Mouse (Mus musculus): ENCODE data around the gene Mllt1. TPM values are rescaled to one million over a fixed set of nuclear protein-coding genes. Genes with fewer than 3 reads are reported as not detected.
A peak's percentile ranks its signal among the peaks of the same experiment; 100 is the strongest.
"Not testable (repeated sequence)": the region's sequence is repeated elsewhere in the genome, so short reads cannot be mapped to it uniquely, and the experiment has no call there.

The Mllt1 gene
- polyA plus RNA-seq, 1 experiment from 2014 or later = 90.2 TPM

- H3K9me3 ChIP-seq (replicated peaks) = no peaks in the 10 kb centered on the region
- peaks cover 20% of the 10 kb centered on the region for H3K4me1 ChIP-seq
- H3K36me3 ChIP-seq = peaks cover 92% of the 10 kb centered on the region
- no peak for DNase-seq (ENCODE audit: low spot score)
- H3K27me3 ChIP-seq (ENCODE audit: low read depth, poor library complexity, severe bottlenecking) = no peaks in the 10 kb centered on the region
- H3K4me3 ChIP-seq = no peak overlapping the region
- no peak overlapping the region for H3K27ac ChIP-seq
Measured at GRCm38 (mm10) chr17:56929101-56929500, 6.1 kb downstream of the Mllt1 start.

DNA sequence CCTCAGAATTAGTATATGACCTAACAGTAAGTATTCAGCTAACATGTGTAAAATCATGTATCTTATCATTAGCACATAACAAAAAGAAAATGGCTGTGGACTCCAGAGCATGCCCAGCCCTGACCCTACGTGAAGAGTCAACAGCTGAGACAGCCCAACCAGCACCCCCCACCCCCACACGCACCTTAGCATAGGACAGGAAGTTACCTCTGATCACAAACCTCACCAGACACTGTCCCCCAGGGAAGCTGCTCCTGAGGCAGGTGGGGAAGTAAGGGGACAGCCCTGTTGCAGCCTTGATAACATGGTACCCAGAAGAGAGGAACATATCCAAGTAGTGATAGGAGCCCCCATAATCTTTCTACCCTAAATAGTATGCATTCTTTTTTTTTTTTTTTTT lies 9.2 kb downstream of the Mllt1 start:
- WGBS = 95% methylated on average over 2 of the region's 2 CpGs
- Histone ChIP-seq H3K4me1 (no peaks in the 10 kb centered on the region), H3K9me3 (replicated peaks) (no peaks in the 10 kb centered on the region), H3K27ac (no peak overlapping the region), H3K27me3 (ENCODE audit: low read depth, poor library complexity, severe bottlenecking) (no peaks in the 10 kb centered on the region), H3K36me3 (peaks cover 97% of the 10 kb centered on the region), H3K4me3 (no peak overlapping the region)
- no peak for DNase-seq (ENCODE audit: low spot score)

DNA sequence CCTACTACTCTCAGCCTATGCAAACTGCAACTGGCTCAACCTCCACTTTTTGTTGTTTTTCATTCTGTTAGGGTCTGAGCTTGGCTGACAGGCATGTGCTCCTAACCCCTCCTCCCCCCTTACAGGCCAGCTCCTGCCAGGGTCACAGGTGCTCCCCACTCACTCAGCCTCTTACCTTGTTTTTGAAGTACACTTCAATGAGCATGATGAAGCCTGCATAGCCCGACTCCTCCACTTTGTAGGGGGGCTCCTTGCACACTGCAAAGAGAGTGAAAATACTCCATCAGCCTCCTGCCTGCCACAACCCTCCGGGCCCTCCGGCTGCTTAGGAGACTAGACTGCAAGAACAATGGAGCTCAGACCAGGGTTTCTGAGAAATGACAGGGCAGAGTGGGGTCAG lies 15.5 kb downstream of the Mllt1 start:
- Histone ChIP-seq H3K4me3 (no peak overlapping the region), H3K4me1 (no peaks in the 10 kb centered on the region), H3K27me3 (ENCODE audit: low read depth, poor library complexity, severe bottlenecking) (no peaks in the 10 kb centered on the region), H3K27ac (no peak overlapping the region), H3K36me3 (peaks cover 97% of the 10 kb centered on the region), H3K9me3 (replicated peaks) (no peaks in the 10 kb centered on the region)
- 95% methylated on average over 3 of the region's 3 CpGs for WGBS
- no peak for DNase-seq (ENCODE audit: low spot score)

- H3K27ac ChIP-seq = no peak overlapping the region
- DNase-seq (ENCODE audit: low spot score) = no peak
- WGBS = 97% methylated on average over 2 of the region's 2 CpGs
- no peaks in the 10 kb centered on the region for H3K4me1 ChIP-seq
- no peak overlapping the region for H3K4me3 ChIP-seq
- peaks cover 97% of the 10 kb centered on the region for H3K36me3 ChIP-seq
- no peaks in the 10 kb centered on the region for H3K9me3 ChIP-seq (replicated peaks)
- H3K27me3 ChIP-seq (ENCODE audit: low read depth, poor library complexity, severe bottlenecking) = no peaks in the 10 kb centered on the region
Measured at GRCm38 (mm10) chr17:56917166-56917565, 18.0 kb downstream of the Mllt1 start.

GRCm38 (mm10) chr17:56913444-56913843 lies 21.8 kb downstream of the Mllt1 start:
- Histone ChIP-seq H3K4me3 (no peak overlapping the region), H3K27me3 (ENCODE audit: low read depth, poor library complexity, severe bottlenecking) (no peaks in the 10 kb centered on the region), H3K27ac (no peak overlapping the region), H3K9me3 (replicated peaks) (no peaks in the 10 kb centered on the region), H3K36me3 (peaks cover 97% of the 10 kb centered on the region), H3K4me1 (no peaks in the 10 kb centered on the region)
- no peak for DNase-seq (ENCODE audit: low spot score)

DNA sequence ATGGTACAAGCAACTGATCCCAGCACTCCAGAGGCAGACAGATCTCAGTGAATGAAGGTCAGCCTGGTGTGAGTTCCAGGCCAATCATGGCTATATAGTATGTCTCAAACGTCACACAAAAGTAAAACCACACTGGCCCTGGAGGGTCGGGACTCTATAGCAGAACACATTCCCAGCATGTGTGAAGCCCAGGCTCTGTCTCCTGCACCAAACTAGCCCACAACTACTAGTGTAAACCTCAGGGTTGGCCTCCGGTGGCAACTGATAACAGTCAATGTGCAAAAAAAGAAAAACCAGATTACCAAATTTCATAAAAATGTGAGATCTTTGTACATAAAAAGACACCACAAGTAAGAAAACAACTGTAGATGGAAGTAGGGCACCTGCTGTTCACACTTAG lies 22.2 kb downstream of the Mllt1 start:
- Histone ChIP-seq H3K4me1 (no peaks in the 10 kb centered on the region), H3K9me3 (replicated peaks) (no peaks in the 10 kb centered on the region), H3K27me3 (ENCODE audit: low read depth, poor library complexity, severe bottlenecking) (no peaks in the 10 kb centered on the region), H3K27ac (no peak overlapping the region), H3K4me3 (no peak overlapping the region), H3K36me3 (peaks cover 98% of the 10 kb centered on the region)
- WGBS = over 99% methylated on average over 3 of the region's 3 CpGs
- DNase-seq (ENCODE audit: low spot score) = no peak

DNA sequence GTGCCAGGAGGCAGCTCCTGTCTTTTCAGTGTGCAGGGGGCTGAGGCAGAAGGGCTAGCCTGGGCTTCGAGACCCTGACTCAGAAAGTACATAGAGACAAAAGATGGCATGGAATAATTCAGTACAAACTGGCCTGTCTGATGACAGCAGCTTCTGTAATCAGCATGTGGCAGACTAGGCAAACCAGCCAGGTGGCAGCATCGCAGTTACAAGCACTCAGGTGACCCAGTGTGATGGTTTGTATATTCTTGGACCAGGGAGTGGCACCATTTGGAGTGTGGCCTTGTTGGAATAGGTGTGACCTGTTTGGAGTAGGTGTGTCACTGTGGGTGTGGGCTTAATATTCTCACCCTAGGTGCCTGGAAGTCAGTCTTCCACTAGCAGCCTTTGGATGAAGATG lies 25.5 kb downstream of the Mllt1 start:
- peaks cover 100% of the 10 kb centered on the region for H3K36me3 ChIP-seq
- not testable (repeated sequence) for DNase-seq (ENCODE audit: low spot score); H3K4me3 ChIP-seq; H3K9me3 ChIP-seq (replicated peaks); H3K4me1 ChIP-seq; H3K27ac ChIP-seq; H3K27me3 ChIP-seq (ENCODE audit: low read depth, poor library complexity, severe bottlenecking)
- WGBS = 97% methylated on average over 2 of the region's 2 CpGs

- no peaks in the 10 kb centered on the region for H3K27me3 ChIP-seq (ENCODE audit: low read depth, poor library complexity, severe bottlenecking)
- no peaks in the 10 kb centered on the region for H3K9me3 ChIP-seq (replicated peaks)
- no peak overlapping the region for H3K4me3 ChIP-seq
- peaks cover 100% of the 10 kb centered on the region for H3K36me3 ChIP-seq
- H3K4me1 ChIP-seq = no peaks in the 10 kb centered on the region
- no peak overlapping the region for H3K27ac ChIP-seq
- WGBS = 81% methylated on average over 9 of the region's 9 CpGs
- DNase-seq (ENCODE audit: low spot score) = no peak
Measured at GRCm38 (mm10) chr17:56907887-56908286, 27.3 kb downstream of the Mllt1 start.

- peaks cover 100% of the 10 kb centered on the region for H3K36me3 ChIP-seq
- no peaks in the 10 kb centered on the region for H3K27me3 ChIP-seq (ENCODE audit: low read depth, poor library complexity, severe bottlenecking)
- H3K27ac ChIP-seq = no peak overlapping the region
- H3K9me3 ChIP-seq (replicated peaks) = no peaks in the 10 kb centered on the region
- no peak for DNase-seq (ENCODE audit: low spot score)
- no peaks in the 10 kb centered on the region for H3K4me1 ChIP-seq
- no peak overlapping the region for H3K4me3 ChIP-seq
- WGBS = 93% methylated on average over 5 of the region's 5 CpGs
Measured at GRCm38 (mm10) chr17:56907096-56907495, 28.1 kb downstream of the Mllt1 start.

GRCm38 (mm10) chr17:56906166-56906565 lies 29.0 kb downstream of the Mllt1 start:
- no peak overlapping the region for H3K4me3 ChIP-seq
- H3K27ac ChIP-seq = no peak overlapping the region
- 91% methylated on average over 3 of the region's 3 CpGs for WGBS
- peaks cover 100% of the 10 kb centered on the region for H3K36me3 ChIP-seq
- no peaks in the 10 kb centered on the region for H3K4me1 ChIP-seq
- no peaks in the 10 kb centered on the region for H3K9me3 ChIP-seq (replicated peaks)
- H3K27me3 ChIP-seq (ENCODE audit: low read depth, poor library complexity, severe bottlenecking) = no peaks in the 10 kb centered on the region
- no peak for DNase-seq (ENCODE audit: low spot score)

GRCm38 (mm10) chr17:56902698-56903097 lies 32.5 kb downstream of the Mllt1 start:
- Histone ChIP-seq H3K36me3 (peaks cover 100% of the 10 kb centered on the region), H3K9me3 (replicated peaks) (no peaks in the 10 kb centered on the region), H3K4me1 (no peaks in the 10 kb centered on the region), H3K27me3 (ENCODE audit: low read depth, poor library complexity, severe bottlenecking) (no peaks in the 10 kb centered on the region), H3K4me3 (no peak overlapping the region), H3K27ac (no peak overlapping the region)
- no peak for DNase-seq (ENCODE audit: low spot score)
- WGBS = 93% methylated on average over 5 of the region's 5 CpGs

GRCm38 (mm10) chr17:56897630-56898195 lies 37.5 kb downstream of the Mllt1 start:
- Histone ChIP-seq H3K27ac (no peak overlapping the region), H3K4me3 (no peak overlapping the region)

DNA sequence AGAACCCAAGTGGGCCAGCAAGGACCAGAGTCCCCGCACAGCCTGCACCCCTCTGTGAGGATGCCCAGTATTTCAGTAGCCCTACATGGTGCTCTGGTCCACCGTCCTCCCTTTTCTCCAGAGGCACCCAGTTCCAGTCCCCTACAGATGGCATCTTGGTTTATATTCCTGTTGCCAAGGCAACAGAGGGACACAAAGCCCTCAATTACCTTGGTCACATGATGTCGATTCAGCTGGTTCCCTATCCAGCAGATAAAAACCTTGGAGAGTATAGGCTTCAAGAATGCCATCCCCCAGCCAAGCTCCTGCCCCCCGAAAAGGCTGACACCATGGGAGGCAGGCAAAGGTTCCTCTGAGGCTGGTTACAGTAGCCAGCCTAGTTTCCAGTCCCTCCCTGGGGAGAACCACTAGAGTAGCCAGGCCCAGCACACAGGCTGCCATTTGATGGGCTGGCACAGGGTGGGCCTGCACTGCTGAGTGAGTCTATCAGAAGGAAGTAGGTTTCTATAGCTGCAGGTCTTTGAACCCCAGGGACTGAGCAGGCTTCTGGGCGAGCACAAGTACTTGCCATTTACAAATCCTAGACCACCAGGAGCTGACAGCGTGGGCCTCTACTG lies 38.6 kb downstream of the Mllt1 start:
- H3K36me3 ChIP-seq = peaks cover 100% of the 10 kb centered on the region
- no peaks in the 10 kb centered on the region for H3K9me3 ChIP-seq (replicated peaks)
- DNase-seq (ENCODE audit: low spot score) = no peak
- H3K4me1 ChIP-seq = no peaks in the 10 kb centered on the region
- no peaks in the 10 kb centered on the region for H3K27me3 ChIP-seq (ENCODE audit: low read depth, poor library complexity, severe bottlenecking)
- no peak overlapping the region for H3K27ac ChIP-seq
- no peak overlapping the region for H3K4me3 ChIP-seq
- WGBS = 91% methylated on average over 6 of the region's 6 CpGs

More at GRCm38 (mm10) chr17:56897630-56898195, 37.5 kb downstream of the Mllt1 start:
- 90% methylated on average over 7 of the region's 7 CpGs for WGBS
- peak; percentile 73 for DNase-seq (ENCODE audit: low spot score)
- no peaks in the 10 kb centered on the region for H3K27me3 ChIP-seq (ENCODE audit: low read depth, poor library complexity, severe bottlenecking)
- H3K4me1 ChIP-seq = no peaks in the 10 kb centered on the region
- peaks cover 100% of the 10 kb centered on the region for H3K36me3 ChIP-seq
- no peaks in the 10 kb centered on the region for H3K9me3 ChIP-seq (replicated peaks)

All from limb, embryonic 10.5 days (tissue).